Mouse (Mus musculus): ENCODE measurements around the gene Camta2.

Camta2 gene

GRCm38 (mm10) chr11:70660571-70660970, 27.3 kb downstream of the Camta2 start:
- no peak for DNase-seq

GRCm38 (mm10) chr11:70658942-70659341, 29.0 kb downstream of the Camta2 start:
- no peak for DNase-seq

DNA sequence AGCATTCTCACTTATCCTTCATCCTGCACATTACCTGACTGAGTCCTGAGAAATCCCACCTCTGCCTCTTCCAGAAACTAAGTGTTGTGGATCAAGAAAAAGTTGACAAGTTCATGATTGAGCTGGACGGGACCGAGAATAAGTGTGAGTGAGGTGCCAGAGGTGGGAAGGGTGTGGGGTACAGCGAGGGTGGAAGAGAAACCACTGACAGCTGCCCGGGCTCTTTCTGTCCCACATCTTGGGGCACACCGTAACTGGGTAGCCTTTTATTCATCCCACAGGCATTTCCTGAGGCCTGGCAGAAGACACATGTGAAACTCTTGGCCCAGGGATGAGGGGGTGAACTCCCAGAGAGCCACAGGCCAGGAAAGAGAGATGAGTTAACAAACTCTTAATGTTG, 29.4 kb downstream of the Camta2 start:
- no peak for DNase-seq

DNA sequence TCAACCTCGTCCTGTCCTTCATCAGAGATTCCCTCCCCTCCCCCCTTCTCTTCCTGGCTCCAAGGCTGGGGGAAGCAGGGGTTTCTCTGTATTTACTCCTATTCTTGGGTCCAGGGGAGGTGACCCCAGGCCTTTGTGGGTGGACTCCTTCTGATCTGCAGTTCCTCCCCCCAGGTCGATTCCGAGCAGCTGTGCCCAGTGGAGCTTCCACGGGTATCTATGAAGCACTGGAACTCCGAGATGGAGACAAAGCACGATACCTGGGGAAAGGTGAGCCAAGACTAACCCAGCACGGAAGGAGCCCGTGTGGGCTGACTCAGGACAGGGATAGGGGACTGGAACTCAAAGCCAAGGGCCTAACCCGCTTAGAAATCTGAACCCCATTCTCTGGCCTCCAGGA, 29.9 kb downstream of the Camta2 start:
- no peak for DNase-seq

- DNase-seq = no peak
Observed at GRCm38 (mm10) chr11:70657573-70657972, 30.3 kb downstream of the Camta2 start.

GRCm38 (mm10) chr11:70656964-70657363, 30.9 kb downstream of the Camta2 start, which contains the start of gene Eno3:
TSS of gene Eno3 (plus strand) at chr11:70657202.
- DNase-seq = peak; percentile 45

DNA sequence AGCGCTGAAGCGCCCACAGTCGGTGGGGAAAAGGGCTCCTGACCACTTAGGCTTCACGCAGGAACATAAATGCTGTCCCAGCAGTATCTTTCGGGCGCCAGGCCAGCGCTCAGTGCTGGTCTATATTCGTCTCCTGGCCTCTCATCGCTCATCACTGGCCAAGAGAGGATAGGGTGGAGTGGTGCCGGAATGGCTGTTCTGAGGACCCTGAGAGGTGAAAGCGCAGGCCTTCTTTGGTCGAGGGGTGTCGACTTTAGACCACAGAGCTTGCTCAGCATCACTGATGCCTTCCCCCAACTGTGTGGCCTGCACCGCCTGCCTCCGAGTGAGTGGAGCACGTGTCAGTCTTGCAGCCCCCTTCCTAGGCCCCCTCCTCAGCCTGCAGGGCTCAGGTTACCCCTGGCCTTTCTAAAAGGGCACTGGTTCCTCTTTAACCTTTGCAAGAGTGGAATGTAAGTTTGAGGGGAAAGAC, 31.4 kb downstream of the Camta2 start:
- no peak for DNase-seq

DNA sequence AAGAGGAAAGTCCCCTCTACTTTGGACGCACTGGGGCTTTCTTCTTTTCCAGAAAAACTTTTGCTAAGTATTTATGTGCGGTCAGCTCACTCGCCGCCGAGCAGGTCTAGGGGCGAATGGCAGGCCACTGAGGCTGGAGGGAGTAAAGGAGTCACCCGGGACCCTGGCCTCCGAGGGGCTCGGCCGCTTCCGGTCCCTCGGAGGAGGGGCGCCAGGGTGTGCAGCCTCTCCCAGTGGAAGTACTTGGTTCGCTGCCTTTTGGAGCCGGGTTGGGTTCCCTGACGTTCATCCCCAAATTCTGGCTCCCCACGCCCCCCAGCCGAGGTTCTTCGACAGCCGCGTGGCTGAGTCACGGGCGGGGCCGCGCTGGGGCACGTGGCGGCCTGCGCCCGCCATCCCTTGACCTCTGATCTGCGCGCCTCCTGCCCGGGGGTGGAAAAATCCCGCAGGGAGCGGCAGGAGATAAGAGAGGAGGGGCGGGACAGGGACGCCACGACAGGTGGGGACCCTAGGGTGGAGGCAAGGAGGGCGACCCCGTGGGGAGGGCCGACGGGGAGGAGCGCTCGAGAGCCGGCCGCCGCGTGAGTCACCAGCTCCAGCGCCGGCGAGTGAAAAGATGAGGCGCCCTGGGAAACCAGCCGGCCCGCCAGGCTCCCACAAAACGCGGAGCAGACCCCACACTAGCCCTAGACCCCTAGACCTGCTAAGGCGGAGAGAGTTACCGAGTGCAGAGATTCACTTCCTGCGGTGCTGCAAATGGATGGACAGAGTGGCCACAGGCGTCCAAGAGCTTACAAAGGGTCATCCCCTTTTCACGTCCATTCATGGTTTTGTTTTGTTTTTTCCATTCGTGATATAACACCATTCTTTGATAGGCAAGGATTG, 32.1 kb downstream of the Camta2 start:
- DNase-seq = peak; percentile 66

DNA sequence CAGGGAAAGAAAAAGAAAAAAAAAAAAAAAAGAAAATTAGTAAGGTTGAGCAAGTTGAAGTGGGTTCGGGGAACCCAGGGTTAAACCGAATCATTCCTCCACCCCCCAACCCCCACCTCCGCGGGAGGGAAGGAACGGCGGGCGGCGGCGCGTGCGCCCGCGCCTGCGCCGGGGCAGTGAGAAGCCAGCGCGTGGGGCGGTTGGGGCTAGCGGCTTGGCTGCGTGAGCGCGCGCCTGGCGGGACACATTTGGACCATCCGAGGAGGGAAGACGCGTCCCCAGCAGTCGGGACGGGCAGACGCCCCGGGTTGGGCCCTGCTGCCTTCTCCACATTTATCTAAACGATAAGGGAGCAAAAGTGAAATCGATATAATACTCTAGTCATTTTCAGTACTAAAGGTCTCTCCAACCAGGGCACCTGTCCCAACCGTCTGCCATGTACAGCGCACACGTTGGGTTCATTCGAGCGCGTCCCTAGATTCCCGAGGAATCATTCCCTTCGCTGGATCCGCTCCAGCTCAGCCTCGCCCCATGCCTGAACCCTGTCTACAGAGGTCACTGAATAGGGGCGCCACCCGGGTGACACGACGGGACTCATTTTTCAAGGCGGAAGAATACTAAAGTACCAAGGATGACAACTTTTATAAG, 32.9 kb downstream of the Camta2 start:
- DNase-seq = peak; percentile 86

DNA sequence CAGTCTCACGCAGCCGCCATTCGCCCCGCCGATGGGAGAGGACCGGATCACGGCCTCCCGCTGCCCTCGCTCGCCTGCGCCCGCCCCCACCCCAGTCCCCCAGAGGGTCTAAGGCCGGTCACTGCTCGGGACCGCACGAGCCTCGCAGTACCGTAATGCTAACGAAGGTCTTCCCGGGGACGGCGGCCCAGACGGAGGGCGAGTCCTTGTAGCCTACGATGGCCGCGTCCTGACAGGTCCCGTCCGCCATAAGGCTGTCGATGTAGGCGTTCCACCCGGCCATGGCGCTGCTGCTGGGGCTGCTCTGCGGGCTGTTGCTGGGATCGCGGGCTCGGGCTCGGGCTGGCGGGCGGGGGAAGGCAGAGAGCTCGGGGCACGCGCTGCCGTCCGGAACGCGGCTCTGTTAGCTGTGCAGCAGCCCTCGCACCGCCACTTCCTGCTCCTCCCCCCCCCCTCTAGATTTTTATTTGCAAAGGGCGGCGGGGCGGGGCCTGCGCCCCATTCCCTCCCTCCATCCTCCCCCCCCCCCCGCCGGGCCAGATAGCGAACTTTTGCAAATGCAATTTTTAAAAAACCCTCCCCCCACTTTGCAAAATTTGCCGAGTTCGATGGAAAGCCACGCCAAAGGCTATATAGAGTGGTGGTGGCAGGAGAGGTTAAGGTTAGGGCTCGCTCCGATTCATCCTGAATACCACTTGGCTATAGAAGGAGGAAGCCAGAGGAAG, 33.5 kb downstream of the Camta2 start, which contains the start of gene Pfn1:
TSS of gene Pfn1 (minus strand) at position 447 of the 725 bp plus-strand sequence.
- peak; percentile 92 for DNase-seq

- DNase-seq = peak; percentile 86
Observed at GRCm38 (mm10) chr11:70653345-70654197, 34.3 kb downstream of the Camta2 start.

DNA sequence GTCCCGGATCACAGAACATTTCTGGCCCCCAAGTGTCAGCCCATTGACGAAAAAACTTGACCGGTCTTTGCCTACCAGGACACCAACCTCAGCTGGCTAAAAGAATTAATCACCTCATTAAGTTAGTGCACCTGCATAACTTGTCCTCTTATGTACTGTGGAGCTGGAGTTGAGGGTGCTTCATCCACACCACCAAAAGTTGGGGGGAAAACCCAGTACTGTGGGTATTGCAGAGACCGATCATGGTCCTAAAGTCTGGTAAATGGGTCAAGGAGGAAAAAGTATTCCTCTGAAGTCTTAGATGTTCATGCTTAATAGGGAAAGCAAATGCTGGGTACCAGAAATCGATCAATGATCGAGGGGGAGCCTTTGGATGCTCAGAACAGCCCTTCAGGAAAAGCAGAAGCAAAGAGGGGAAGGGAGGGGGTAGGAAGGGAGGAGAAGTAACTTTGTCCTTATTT, 35.0 kb downstream of the Camta2 start:
- DNase-seq = no peak

DNA sequence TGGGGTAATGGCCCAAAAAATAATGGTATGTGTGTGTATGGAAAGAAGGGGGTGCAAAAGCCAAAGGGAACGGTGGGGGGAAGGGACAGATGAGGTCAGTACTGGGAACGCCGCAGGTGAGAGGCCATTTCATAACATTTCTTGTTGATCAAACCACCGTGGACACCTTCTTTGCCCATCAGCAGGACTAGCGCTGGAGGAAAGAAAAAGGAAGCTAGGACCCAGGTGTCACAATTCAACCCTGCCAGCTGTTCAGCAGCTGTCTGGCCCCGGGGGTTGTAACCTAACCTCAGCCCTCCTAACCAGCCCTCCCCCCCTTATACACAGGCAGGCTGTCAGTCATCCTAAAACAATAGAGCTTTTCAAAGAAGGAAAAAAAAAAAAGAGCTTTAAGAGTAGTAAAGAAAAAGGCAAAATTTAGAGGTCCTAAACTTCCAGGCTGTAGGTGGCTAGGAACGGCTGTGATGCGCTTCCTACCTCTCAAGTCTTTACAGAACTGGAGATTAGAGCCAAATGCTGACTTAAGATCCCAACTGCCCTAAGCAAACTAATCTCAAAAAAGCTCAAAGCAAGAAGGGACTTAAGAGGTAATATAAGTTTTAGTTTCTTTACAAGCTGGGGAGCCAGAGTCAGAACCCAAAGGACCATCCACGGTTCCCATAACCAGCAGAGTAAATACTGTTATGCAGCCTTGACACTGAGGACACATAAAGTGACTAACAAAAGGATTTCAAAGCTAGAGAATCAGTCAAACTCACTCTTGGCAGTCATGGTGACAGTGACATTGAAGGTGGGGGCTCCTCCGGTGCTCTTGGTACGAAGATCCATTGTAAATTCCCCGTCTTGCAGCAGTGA, 35.6 kb downstream of the Camta2 start:
- DNase-seq = no peak

DNA sequence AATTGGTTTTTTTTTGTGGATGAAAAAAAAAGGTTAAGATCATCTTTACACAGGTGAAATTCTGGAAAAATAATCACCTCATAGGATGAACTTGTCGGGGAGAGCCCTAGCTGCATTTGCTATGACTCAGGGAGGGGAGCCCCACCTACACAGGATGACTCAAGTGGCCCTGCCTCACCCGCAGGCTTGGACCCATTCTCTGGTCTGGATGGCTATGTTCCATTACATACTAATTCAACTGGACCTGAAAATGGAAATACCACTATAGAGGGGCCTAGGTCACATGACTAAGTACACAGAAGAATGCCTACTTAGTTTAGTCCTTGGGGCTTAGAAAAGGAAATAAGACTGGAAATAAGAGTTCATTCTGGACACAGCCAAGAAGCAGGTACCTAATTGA, 36.5 kb downstream of the Camta2 start:
- peak; percentile 63 for DNase-seq

GRCm38 (mm10) chr11:70650322-70651175, 37.4 kb downstream of the Camta2 start:
- DNase-seq = peak; percentile 61

- DNase-seq = no peak
Observed at GRCm38 (mm10) chr11:70649185-70649734, 38.6 kb downstream of the Camta2 start.

DNA sequence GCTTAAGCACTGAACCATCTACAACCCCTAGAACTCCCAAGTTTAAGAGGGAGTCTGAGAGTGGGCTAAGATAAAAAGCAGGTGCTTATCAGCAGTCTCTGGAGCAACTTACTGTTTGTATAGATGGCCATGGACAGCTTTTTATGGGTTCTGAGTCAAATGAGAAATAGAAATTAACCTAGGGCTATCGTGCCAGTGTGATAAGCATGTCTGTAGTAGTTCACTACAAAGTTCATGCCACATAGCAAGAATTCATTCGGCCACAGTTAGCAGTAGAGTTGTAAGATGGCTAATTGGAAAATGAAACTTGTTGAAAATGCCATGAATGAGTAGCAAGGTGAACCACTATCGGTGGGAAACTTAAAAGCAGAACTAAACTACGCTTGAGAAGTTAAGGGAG, 39.4 kb downstream of the Camta2 start:
- no peak for DNase-seq

- DNase-seq = peak; percentile 55
Observed at GRCm38 (mm10) chr11:70647716-70648420, 40.0 kb downstream of the Camta2 start.
